9 mouse cellular contexts compared by ENCODE assay signal in genomic region chr13:28512573-28513334, GRCm38 (mm10).
DNase-seq lines count a peak whose midpoint lies in the region; ATAC-seq and TF ChIP-seq lines count a peak whose summit lies in the region.
"Had no signal": no experiment of that assay in that cellular context is flagged by ENCODE, and none has a peak within 500 bp of the region (broad histone marks: within the 10 kb centered on the region; RNA-seq: fewer than 3 reads in every experiment).

No protein-coding gene starts in this region.

- no peaks in the 10 kb centered on the region for H3K27me3 ChIP-seq in hindbrain, postnatal 0 days (ENCODE audit: insufficient read depth, low read length)
- no peaks in the 10 kb centered on the region for H3K27me3 ChIP-seq in neural tube, embryonic 14.5 days (ENCODE audit: control insufficient read depth, insufficient read depth, low read length)

- TF ChIP-seq CTCF in hindbrain, postnatal 0 days (IDR thresholded peaks at IDR 0.05; ENCODE audit: low read depth), result no peak

- no peaks in the 10 kb centered on the region for H3K9me3 ChIP-seq in hindbrain, postnatal 0 days (ENCODE audit: low read length)
- no peaks in the 10 kb centered on the region for H3K9me3 ChIP-seq in neural tube, embryonic 14.5 days (ENCODE audit: control insufficient read depth, low read length)

- WGBS in hindbrain, postnatal 0 days, result 49% methylated on average over 11 of the region's 11 CpGs
- 54% methylated on average over 11 of the region's 11 CpGs for WGBS in neural tube, embryonic 14.5 days

- no peaks in the 10 kb centered on the region for H3K4me1 ChIP-seq in hindbrain, postnatal 0 days (ENCODE audit: insufficient read depth, low read length)
- H3K4me1 ChIP-seq in neural tube, embryonic 14.5 days (ENCODE audit: control insufficient read depth, insufficient read depth, low read length), result peaks cover 4% of the 10 kb centered on the region; the same call in 1 of the 2 replicates

- H3K27ac ChIP-seq in hindbrain, postnatal 0 days, result no peak overlapping the region
- 0 out of 2 replicates have a peak overlapping the region, but pooled peaks have one; percentile 12 for H3K27ac ChIP-seq in neural tube, embryonic 14.5 days (ENCODE audit: low read depth, low read length)

- no peaks in the 10 kb centered on the region for H3K36me3 ChIP-seq in hindbrain, postnatal 0 days (ENCODE audit: insufficient read depth, low read length)
- no peaks in the 10 kb centered on the region for H3K36me3 ChIP-seq in neural tube, embryonic 14.5 days (ENCODE audit: control insufficient read depth, insufficient read depth, low read length)

- no peak overlapping the region for H3K9ac ChIP-seq in hindbrain, postnatal 0 days (replicated peaks; ENCODE audit: low read length)
- H3K9ac ChIP-seq in neural tube, embryonic 14.5 days (replicated peaks; ENCODE audit: low read depth, low read length), result no peak overlapping the region

- H3K4me3 ChIP-seq in hindbrain, postnatal 0 days (ENCODE audit: low read length), result no peak overlapping the region
- no peak overlapping the region for H3K4me3 ChIP-seq in neural tube, embryonic 14.5 days (ENCODE audit: low read depth, low read length)
- H3K4me3 ChIP-seq: erythroblast, embryonic 14.5 days had no signal

- DNase-seq in frontal cortex, postnatal 25 days (ENCODE audit: low spot score in 2 of 2), result no peak
- peak; percentile 37 for DNase-seq in lung, postnatal 10 days
- DNase-seq in lung, adult 18-20 months, result no peak
- peak; percentile 57 for DNase-seq in hindbrain, postnatal 0 days (ENCODE audit: low spot score)
- no peak for DNase-seq in yolk sac, embryonic 10.5 days (ENCODE audit: low spot score)
- no peak for DNase-seq in left cerebral cortex, adult 18-20 months (ENCODE audit: low spot score in 2 of 2)

- ATAC-seq in frontal cortex, adult (ENCODE audit: low TSS enrichment), result 0 out of 2 replicates have a peak, but pooled peaks have one; percentile 6
- ATAC-seq in hindbrain, postnatal 0 days, result 0 out of 2 replicates have a peak, but pooled peaks have one; percentile 45
- peak; percentile 86 for ATAC-seq in neural tube, embryonic 14.5 days (ENCODE audit: low read depth)

- H3K4me2 ChIP-seq in hindbrain, postnatal 0 days (ENCODE audit: low read depth, low read length), result no peak overlapping the region
- H3K4me2 ChIP-seq in neural tube, embryonic 14.5 days (ENCODE audit: low read depth, low read length), result no peak overlapping the region

Comparison
In these comparisons a context has a peak if more than half of its experiments do, and no peak if none do; other contexts are left out.
1. DNase-seq: peak in lung, postnatal 10 days (single experiment) and hindbrain, postnatal 0 days (single experiment); none in frontal cortex, postnatal 25 days (0 of 2), lung, adult 18-20 months (0 of 2), yolk sac, embryonic 10.5 days (single experiment) and left cerebral cortex, adult 18-20 months (0 of 2).
2. ATAC-seq: peak in every context shown above with its lines; median percentile 86 in neural tube, embryonic 14.5 days; 45 in hindbrain, postnatal 0 days; 6 in frontal cortex, adult.